Mouse (Mus musculus) Patski (cell line): Measurements from ENCODE around the gene Pde11a. TPM values are rescaled to one million over a fixed set of nuclear protein-coding genes. Genes with fewer than 3 reads are reported as not detected.
A peak's percentile ranks its signal among the peaks of the same experiment; 100 is the strongest.

ENCODE experiments used
- ATAC-seq: fragments of 100-300 bp; one replicate; pipeline ENCODE4 v1.8.0; 2021
- CTCF ChIA-PET: fragments of 350-600 bp; sonication (Branson Sonifier 250); formaldehyde crosslinking; loops from one replicate; lab custom pipeline; 2022; ENCODE audit warnings: inconsistent platforms; lab: Charles Lee
- POLR2A ChIA-PET: fragments of 350-600 bp; sonication (Branson Sonifier 250); formaldehyde crosslinking; loops from one replicate; lab custom pipeline; 2022; ENCODE audit warnings: antibody characterized with exemption, inconsistent platforms; lab: Charles Lee
- DNase-seq: peaks from one replicate; pipeline ENCODE4 v3.0.0-alpha.2; 2011; ENCODE audit warnings: low read depth, low spot score
- H3K27me3 ChIP-seq: fragments of 371-371 bp; one replicate; pipeline ENCODE4 v1.5.1; 2021
- CTCF ChIP-seq: fragments of 100-300 bp; IDR thresholded peaks from one replicate; pipeline ENCODE4 v1.5.1; 2021
- in situ Hi-C: fragments of 300-500 bp; cut with MboI; formaldehyde crosslinking; loops from 3 replicates; pipeline ENCODE4 v1.11.1; 2018; ENCODE audit warnings: low pct_unique_long_range_greater_than_20kb, mixed read lengths
- polyA plus RNA-seq: library from polyadenylated mRNA; unstranded; gene quantifications from one replicate; pipeline ENCODE4 v1.2.3, GENCODE M21; 2021

Pde11a gene
- polyA plus RNA-seq, 1 experiment from 2014 or later, result 0.04 TPM

- DNase-seq, result no peak
- ChIA-PET POLR2A (interaction anchor here (0.6 kb wide), 1 partner anchor 91 kb away, joined by 3 read pairs; no protein-coding TSS in a partner anchor), CTCF (no interaction called here)
- no peak for TF ChIP-seq CTCF
- in situ Hi-C loops, result loop anchor here (5.0 kb wide), 2 partner anchors 87 to 182 kb away; no protein-coding TSS in a partner anchor
- H3K27me3 ChIP-seq, result peaks cover 25% of the 10 kb centered on the region
- no peak for ATAC-seq
Observed at GRCm38 (mm10) chr2:75974131-75974530, 364.4 kb downstream of the Pde11a start.

GRCm38 (mm10) chr2:75964972-75965371, 373.6 kb downstream of the Pde11a start:
- TF ChIP-seq CTCF, result peak; percentile 61
- CTCF ChIA-PET, result interaction anchor here (0.8 to 2.4 kb wide), 5 partner anchors 10 to 179 kb away, joined by 3 to 8 read pairs (median 4); no protein-coding TSS in a partner anchor
- in situ Hi-C loops, result no loop called here
- H3K27me3 ChIP-seq, result peaks cover 17% of the 10 kb centered on the region
- peak; percentile 78 for ATAC-seq
- POLR2A ChIA-PET, result interaction anchor here (0.7 kb wide), 1 partner anchor 294 kb away, joined by 3 read pairs; no protein-coding TSS in a partner anchor
- DNase-seq, result no peak

GRCm38 (mm10) chr2:75964512-75964911, 374.1 kb downstream of the Pde11a start:
- CTCF ChIA-PET, result interaction anchor here (0.8 to 2.4 kb wide), 6 partner anchors 11 to 372 kb away, joined by 3 to 8 read pairs (median 4); no protein-coding TSS in a partner anchor
- POLR2A ChIA-PET, result interaction anchor here (0.5 to 0.7 kb wide), 2 partner anchors 93 to 293 kb away, joined by 3 to 4 read pairs; no protein-coding TSS in a partner anchor
- TF ChIP-seq CTCF, result peak; percentile 27
- ATAC-seq, result no peak
- no peak for DNase-seq
- peaks cover 19% of the 10 kb centered on the region for H3K27me3 ChIP-seq
- in situ Hi-C loops, result no loop called here

GRCm38 (mm10) chr2:75964051-75964450, 374.5 kb downstream of the Pde11a start:
- in situ Hi-C loops, result no loop called here
- CTCF ChIA-PET, result interaction anchor here (1.0 to 2.4 kb wide), 3 partner anchors 11 to 372 kb away, joined by 3 to 8 read pairs (median 5); no protein-coding TSS in a partner anchor
- POLR2A ChIA-PET, result interaction anchor here (0.5 to 0.7 kb wide), 2 partner anchors 92 to 293 kb away, joined by 3 to 4 read pairs; no protein-coding TSS in a partner anchor
- DNase-seq (no peak), ATAC-seq (no peak)
- no peak for TF ChIP-seq CTCF
- peaks cover 21% of the 10 kb centered on the region for H3K27me3 ChIP-seq

- TF ChIP-seq CTCF, result no peak
- ChIA-PET CTCF (interaction anchor here (1.0 to 2.4 kb wide), 2 partner anchors 10 to 371 kb away, joined by 3 to 8 read pairs; no protein-coding TSS in a partner anchor), POLR2A (no interaction called here)
- ATAC-seq, result no peak
- peaks cover 27% of the 10 kb centered on the region for H3K27me3 ChIP-seq
- in situ Hi-C loops, result no loop called here
- no peak for DNase-seq
Observed at GRCm38 (mm10) chr2:75963211-75963840, 375.2 kb downstream of the Pde11a start.

GRCm38 (mm10) chr2:75960366-75961330, 377.9 kb downstream of the Pde11a start:
- in situ Hi-C loops, result no loop called here
- CTCF ChIA-PET, result no interaction called here
- DNase-seq (no peak), ATAC-seq (no peak)
- TF ChIP-seq CTCF, result no peak
- POLR2A ChIA-PET, result no interaction called here
- peaks cover 20% of the 10 kb centered on the region for H3K27me3 ChIP-seq

GRCm38 (mm10) chr2:75959850-75960365, 378.7 kb downstream of the Pde11a start:
- POLR2A ChIA-PET, result no interaction called here
- peaks cover 20% of the 10 kb centered on the region for H3K27me3 ChIP-seq
- no peak for TF ChIP-seq CTCF
- no peak for ATAC-seq
- no peak for DNase-seq
- in situ Hi-C loops, result no loop called here
- CTCF ChIA-PET, result no interaction called here

GRCm38 (mm10) chr2:75959183-75959849, 379.3 kb downstream of the Pde11a start:
- H3K27me3 ChIP-seq, result peaks cover 20% of the 10 kb centered on the region
- ATAC-seq (no peak), DNase-seq (no peak)
- ChIA-PET CTCF (no interaction called here), POLR2A (no interaction called here)
- TF ChIP-seq CTCF, result no peak
- in situ Hi-C loops, result no loop called here

- ChIA-PET POLR2A (no interaction called here), CTCF (no interaction called here)
- in situ Hi-C loops, result no loop called here
- ATAC-seq (no peak), DNase-seq (no peak)
- TF ChIP-seq CTCF, result no peak
- peaks cover 25% of the 10 kb centered on the region for H3K27me3 ChIP-seq
Observed at GRCm38 (mm10) chr2:75955709-75956108, 382.9 kb downstream of the Pde11a start.
